Mouse (Mus musculus): Measurements from ENCODE around the gene Vamp2. TPM values are rescaled to one million over a fixed set of nuclear protein-coding genes. Genes with fewer than 3 reads are reported as not detected.
A peak's percentile ranks its signal among the peaks of the same experiment; 100 is the strongest.

The Vamp2 gene
- polyA plus RNA-seq, 1 experiment = 58.3 TPM

DNA sequence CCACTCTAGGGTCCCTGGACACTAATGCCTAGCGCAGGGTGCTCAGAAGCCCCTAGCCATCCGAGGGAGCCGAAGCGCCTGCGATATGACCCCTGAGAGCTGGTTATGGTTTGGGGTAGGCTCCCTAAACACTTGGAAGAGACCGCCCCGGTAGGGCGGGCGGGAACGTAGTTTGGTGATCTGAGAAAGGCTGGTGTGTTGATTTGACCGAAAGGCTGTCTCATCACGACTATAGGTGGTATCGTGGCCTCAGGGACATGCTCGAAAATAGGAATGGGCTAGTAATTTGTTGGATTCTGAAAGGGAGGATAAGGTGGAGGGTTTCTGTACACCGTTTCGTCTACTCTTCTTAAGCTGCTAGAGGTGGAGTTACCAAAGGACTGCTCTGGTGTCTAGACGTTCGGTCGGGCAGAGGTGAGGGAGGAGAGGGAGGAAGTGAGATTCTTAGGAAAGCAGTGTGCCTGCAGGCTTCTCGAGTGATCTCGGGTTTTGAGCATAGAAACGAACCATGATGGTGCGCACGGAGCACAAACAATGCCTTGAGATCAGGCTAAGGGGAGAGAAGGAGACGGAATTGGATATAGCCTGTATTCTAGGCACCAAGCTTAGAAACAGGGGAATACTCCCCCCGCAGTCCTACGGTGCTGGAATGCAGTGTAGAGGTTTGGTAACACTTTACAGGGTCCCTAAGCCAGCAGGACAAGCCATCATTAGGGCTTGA, 7.4 kb downstream of the Vamp2 start:
- Histone ChIP-seq H3K27ac (ENCODE audit: insufficient read depth, low read length) (peak overlapping the region; percentile 48), H3K4me3 (ENCODE audit: insufficient read depth, low read length) (peak overlapping the region; percentile 68), H3K4me1 (ENCODE audit: control insufficient read depth, insufficient read depth, low read length) (peaks cover 9% of the 10 kb centered on the region)
- no peak for TF ChIP-seq POLR2A (IDR thresholded peaks at IDR 0.05; ENCODE audit: low read depth, low read length)
- no peak for TF ChIP-seq CTCF (IDR thresholded peaks at IDR 0.05; ENCODE audit: borderline replicate concordance, insufficient read depth, low read length)

DNA sequence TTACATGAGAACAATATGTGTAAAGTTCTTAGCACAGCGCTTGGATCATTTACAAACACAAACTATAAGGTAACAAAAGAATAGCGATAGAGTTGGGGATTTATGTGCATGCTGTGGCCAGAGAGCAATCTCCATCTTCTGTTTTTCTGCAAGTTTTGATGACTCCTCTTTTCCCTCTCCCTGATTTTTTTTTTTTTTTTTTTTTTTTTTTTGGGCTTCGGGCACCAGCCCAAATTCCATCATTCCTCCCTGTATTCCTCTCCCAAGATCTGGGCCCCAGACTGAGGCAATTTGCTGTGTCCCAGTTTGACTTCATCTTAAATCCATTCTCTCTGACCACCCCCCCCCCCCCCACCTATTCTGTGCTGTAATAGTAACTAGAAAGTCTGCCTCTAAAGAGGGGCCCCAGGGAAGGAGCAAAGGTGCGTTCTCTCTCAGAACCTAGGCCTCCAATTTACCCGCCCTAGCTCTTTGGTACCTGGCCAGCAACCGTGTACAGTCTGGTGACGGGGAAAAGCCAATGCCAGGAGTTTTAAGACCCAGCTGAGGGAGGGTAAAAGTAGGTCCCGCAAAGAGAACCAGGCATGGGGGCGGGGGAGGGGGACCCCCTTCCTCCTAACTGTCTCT, 8.2 kb downstream of the Vamp2 start:
- H3K4me1 ChIP-seq (ENCODE audit: control insufficient read depth, insufficient read depth, low read length) = peaks cover 12% of the 10 kb centered on the region
- TF ChIP-seq CTCF (IDR thresholded peaks at IDR 0.05; ENCODE audit: borderline replicate concordance, insufficient read depth, low read length) (no peak), POLR2A (IDR thresholded peaks at IDR 0.05; ENCODE audit: low read depth, low read length) (no peak)
- H3K4me3 ChIP-seq (ENCODE audit: insufficient read depth, low read length) = peak overlapping the region; percentile 68
- peak overlapping the region; percentile 92 for H3K27ac ChIP-seq (ENCODE audit: insufficient read depth, low read length)

DNA sequence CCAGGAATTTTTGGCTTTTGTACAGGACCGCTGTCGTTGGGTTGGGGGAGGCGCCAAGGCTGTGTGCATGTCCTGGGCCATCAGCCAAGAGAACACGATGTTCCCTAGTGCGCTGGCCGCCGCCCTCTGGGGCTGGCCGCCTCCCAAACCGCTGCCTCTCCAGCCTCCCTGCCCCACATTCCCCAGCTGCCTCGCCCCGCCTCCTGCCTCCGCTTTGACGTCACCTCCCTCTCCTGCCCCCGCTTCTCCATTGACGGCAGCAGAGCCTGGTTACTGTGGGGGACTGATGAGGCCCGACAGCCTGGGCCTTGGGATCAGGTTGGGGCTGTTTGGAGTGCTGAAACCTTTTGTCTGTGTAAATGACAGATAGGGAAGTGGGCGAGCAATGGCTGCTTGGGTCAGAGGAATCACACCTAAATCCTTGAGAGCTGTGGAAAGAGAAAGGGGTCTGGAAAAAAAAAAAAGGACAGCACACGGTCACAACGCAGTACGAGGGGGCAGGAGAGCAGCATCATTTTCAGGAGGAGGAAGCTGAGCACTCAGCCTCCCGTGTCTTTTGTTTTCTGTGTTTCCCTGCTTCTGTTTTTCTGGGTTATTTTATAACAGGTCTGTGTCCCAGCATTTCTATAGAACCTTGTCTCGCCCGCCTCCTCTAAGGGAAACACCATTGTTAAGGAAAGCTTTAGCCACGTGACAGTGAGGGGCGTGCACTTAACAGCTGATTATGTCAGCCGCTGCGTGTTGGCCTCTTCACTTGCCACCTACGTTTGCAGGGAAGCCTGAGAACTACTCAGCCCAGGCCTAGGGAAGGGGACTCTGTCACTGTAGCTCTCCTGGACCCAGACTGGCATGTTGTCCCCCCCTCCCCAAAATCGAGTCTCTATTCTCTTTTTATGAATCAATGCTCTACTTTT, 9.0 kb downstream of the Vamp2 start:
- TF ChIP-seq POLR2A (IDR thresholded peaks at IDR 0.05; ENCODE audit: low read depth, low read length) = peak; percentile 51
- no peak for TF ChIP-seq CTCF (IDR thresholded peaks at IDR 0.05; ENCODE audit: borderline replicate concordance, insufficient read depth, low read length)
- H3K27ac ChIP-seq (ENCODE audit: insufficient read depth, low read length) = peak overlapping the region; percentile 92
- peak overlapping the region; percentile 24 for H3K4me3 ChIP-seq (ENCODE audit: insufficient read depth, low read length)
- peaks cover 12% of the 10 kb centered on the region for H3K4me1 ChIP-seq (ENCODE audit: control insufficient read depth, insufficient read depth, low read length)

DNA sequence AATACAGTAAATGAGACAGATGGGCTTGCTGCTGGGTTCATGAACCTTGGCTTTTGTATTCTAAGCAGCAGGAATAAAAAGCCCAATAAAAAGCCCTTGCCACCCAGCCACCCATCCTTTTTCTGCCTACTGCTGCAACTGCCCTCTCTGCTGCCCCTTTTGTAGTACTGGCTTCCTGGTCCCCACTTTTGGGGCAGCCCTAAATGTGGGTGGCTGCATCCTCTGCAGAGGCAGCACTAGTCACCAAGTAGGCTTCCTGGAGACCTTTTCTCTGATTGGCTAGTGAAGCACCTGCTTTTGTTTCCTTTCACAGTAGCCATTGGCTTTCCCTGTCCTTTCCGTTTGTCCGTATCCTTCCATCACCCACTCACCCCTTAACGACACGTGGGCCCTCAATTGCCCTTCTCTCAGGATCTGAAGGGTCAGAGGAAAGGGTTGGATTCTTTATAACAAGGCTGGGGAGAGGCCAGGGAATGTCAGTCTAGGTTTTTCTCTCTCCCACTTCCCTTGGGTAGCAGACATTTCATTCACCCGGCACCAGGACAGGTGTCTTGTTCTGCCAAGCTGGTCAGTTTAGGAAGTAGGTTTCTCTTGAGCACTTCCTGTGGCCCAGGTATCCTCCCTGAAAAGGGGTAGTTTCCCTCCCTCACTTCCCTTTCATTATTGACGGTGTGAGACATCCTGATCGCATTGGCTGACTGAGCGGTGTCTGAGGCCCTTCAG, 9.9 kb downstream of the Vamp2 start:
- Histone ChIP-seq H3K4me1 (ENCODE audit: control insufficient read depth, insufficient read depth, low read length) (peaks cover 12% of the 10 kb centered on the region), H3K4me3 (ENCODE audit: insufficient read depth, low read length) (no peak overlapping the region), H3K27ac (ENCODE audit: insufficient read depth, low read length) (peak overlapping the region; percentile 87)
- TF ChIP-seq POLR2A (IDR thresholded peaks at IDR 0.05; ENCODE audit: low read depth, low read length) = peak; percentile 26; the same call in 1 of the 2 replicates
- TF ChIP-seq CTCF (IDR thresholded peaks at IDR 0.05; ENCODE audit: borderline replicate concordance, insufficient read depth, low read length) = no peak

DNA sequence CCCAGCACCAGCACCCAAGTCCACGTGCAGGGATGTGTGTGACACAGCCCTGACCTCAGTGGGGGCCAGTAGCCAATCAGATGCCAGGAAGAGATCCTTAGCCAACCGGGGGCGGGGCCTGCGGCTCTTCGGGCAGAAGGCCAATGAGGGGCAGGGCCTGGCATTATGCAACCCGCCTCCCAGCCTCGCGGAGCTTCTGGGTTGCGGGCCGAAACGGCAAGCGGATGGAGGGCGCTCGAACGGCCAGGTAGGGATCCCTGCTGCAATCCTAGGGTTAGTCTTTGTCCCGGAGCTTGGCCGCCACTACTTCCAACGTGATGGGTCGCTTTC, 10.4 kb downstream of the Vamp2 start:
- Histone ChIP-seq H3K27ac (ENCODE audit: insufficient read depth, low read length) (peak overlapping the region; percentile 70), H3K4me1 (ENCODE audit: control insufficient read depth, insufficient read depth, low read length) (peaks cover 12% of the 10 kb centered on the region), H3K4me3 (ENCODE audit: insufficient read depth, low read length) (peak overlapping the region; percentile 76)
- TF ChIP-seq CTCF (IDR thresholded peaks at IDR 0.05; ENCODE audit: borderline replicate concordance, insufficient read depth, low read length) = no peak
- TF ChIP-seq POLR2A (IDR thresholded peaks at IDR 0.05; ENCODE audit: low read depth, low read length) = peak; percentile 37

DNA sequence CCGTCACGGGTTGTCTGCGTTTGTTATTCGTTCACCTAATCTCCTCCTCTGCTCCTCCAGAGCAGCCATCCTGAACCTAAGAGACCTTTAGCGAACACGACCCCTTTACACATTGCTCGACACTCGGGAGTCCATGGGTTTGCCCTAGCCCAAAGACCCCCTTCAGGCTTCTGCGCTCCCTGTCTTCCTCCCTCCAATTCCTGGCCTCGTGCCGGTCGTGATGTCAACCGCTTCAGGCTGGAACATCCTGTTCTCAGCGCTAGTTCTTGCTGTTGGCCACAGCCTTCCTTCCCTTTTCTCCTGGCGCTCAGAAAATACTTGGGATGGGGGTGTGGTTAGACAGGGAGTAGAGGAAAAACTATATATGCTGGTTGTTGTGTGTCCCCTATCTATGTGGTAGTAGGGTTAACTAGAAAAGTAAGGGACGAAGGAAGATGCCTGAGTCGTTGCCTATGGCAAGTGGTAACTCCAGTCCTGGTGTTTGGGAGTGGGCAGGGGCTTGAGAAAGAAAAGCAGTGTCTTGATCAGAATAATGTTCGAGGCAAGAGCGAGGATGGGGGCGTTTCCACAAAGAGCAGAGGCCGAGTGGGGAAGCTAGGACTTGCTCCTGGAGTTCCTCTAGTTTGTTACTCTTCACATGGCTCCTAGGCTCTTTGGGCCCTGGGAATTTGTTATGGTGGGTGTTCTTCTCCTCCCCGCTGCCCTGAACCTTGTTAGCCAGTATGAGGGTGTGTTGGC, 11.1 kb downstream of the Vamp2 start:
- no peak for TF ChIP-seq CTCF (IDR thresholded peaks at IDR 0.05; ENCODE audit: borderline replicate concordance, insufficient read depth, low read length)
- peak; percentile 44 for TF ChIP-seq POLR2A (IDR thresholded peaks at IDR 0.05; ENCODE audit: low read depth, low read length)
- Histone ChIP-seq H3K27ac (ENCODE audit: insufficient read depth, low read length) (peak overlapping the region; percentile 70), H3K4me1 (ENCODE audit: control insufficient read depth, insufficient read depth, low read length) (peaks cover 12% of the 10 kb centered on the region), H3K4me3 (ENCODE audit: insufficient read depth, low read length) (peak overlapping the region; percentile 76)

DNA sequence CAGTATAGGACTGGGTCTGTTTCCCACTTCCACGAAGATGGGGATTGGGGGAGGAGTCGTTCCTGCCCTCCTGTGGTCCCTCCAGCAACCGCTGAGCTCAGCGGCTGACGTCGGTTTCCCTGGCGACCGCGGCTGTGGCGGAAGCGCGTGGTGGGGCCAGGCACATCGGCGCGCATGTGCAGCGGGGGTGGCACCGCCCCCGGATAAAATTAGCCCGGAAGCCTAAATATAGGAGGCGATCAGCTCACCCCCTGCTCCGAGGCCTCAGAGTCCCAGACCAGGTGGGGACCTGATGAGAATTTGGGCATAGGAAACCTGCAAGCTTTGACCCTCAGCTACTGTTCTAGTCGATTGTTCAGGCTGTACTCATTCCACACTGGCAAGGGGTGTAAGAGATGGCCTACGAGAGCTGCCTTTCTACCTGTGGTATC, 11.6 kb downstream of the Vamp2 start:
- H3K27ac ChIP-seq (ENCODE audit: insufficient read depth, low read length) = peak overlapping the region; percentile 85
- peak overlapping the region; percentile 76 for H3K4me3 ChIP-seq (ENCODE audit: insufficient read depth, low read length)
- peaks cover 12% of the 10 kb centered on the region for H3K4me1 ChIP-seq (ENCODE audit: control insufficient read depth, insufficient read depth, low read length)
- TF ChIP-seq POLR2A (IDR thresholded peaks at IDR 0.05; ENCODE audit: low read depth, low read length) = no peak; the same call in none of the 2 replicates
- TF ChIP-seq CTCF (IDR thresholded peaks at IDR 0.05; ENCODE audit: borderline replicate concordance, insufficient read depth, low read length) = no peak

DNA sequence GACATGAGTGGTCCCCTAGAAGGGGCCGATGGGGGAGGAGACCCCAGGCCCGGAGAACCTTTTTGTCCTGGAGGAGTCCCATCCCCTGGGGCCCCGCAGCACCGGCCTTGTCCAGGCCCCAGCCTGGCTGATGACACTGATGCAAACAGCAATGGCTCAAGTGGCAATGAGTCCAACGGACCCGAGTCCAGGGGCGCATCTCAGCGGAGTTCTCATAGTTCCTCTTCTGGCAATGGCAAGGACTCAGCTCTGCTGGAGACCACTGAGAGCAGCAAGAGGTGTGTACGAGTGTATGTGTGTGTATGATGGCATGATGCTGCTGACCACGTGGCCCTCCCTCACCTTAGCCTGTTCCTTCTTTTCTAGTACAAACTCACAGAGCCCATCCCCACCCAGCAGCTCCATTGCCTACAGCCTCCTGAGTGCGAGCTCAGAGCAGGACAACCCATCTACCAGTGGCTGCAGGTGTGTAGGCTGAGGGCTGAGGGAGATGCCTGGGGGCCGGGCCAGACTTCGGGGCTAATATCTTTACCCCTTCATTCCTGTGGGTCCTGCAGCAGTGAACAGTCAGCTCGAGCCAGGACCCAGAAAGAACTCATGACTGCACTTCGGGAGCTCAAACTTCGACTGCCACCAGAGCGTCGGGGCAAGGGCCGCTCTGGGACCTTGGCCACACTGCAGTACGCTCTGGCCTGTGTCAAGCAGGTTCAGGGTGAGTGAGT, 12.5 kb downstream of the Vamp2 start:
- peak overlapping the region; percentile 50; the same call in 1 of the 2 replicates for H3K4me3 ChIP-seq (ENCODE audit: insufficient read depth, low read length)
- H3K4me1 ChIP-seq (ENCODE audit: control insufficient read depth, insufficient read depth, low read length) = peaks cover 12% of the 10 kb centered on the region
- no peak for TF ChIP-seq CTCF (IDR thresholded peaks at IDR 0.05; ENCODE audit: borderline replicate concordance, insufficient read depth, low read length)
- H3K27ac ChIP-seq (ENCODE audit: insufficient read depth, low read length) = peak overlapping the region; percentile 34; the same call in 1 of the 2 replicates

Measured in embryonic fibroblast, embryonic 13.5 days (primary cell).